Mouse (Mus musculus): ENCODE results near the gene Akain1.

DNA sequence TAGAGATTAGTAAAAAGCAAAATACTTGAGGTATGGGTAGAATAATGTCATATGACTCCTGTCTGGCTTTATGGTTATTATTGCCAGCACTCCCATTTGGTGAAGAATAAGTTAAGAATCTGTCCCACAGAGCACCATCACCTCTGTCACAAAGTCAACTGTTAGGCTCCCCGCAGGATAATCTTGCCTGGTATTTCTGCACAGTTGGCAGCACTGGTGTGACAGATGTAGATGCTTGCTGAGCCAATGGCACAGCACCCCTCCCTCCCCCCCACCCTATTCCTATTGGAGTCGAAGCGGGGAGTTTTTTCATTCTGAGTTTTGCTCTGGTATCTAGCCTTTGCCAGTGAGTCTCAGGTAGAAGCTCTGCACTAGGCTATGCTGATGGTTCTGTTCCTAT lies 23.9 kb downstream of the Akain1 start:
- TF ChIP-seq CTCF (IDR thresholded peaks at IDR 0.05; ENCODE audit: borderline replicate concordance, extremely low read depth, insufficient read depth, insufficient read length) (no peak), POLR2A (IDR thresholded peaks at IDR 0.05; ENCODE audit: borderline replicate concordance, extremely low read depth, insufficient read depth, insufficient read length, poor library complexity, severe bottlenecking) (no peak)
